Mouse (Mus musculus) intestine, postnatal 0 days (tissue): ENCODE data around the gene Hdgfl1. TPM values are rescaled to one million over a fixed set of nuclear protein-coding genes. Genes with fewer than 3 reads are reported as not detected.

ENCODE experiments used
- ATAC-seq: fragments of 200-750 bp; cut with Nextera tagmentation; 2 replicates; pipeline ENCODE4 v1.8.0; 2017; ENCODE audit warnings: mild to moderate bottlenecking, moderate TSS enrichment, moderate library complexity
- H3K27ac ChIP-seq: fragments of 300-500 bp; sonication (generic); 2 replicates; pipeline ENCODE4 v1.5.1; 2014; ENCODE audit warnings: mild to moderate bottlenecking, low read depth, low read length, moderate library complexity
- H3K27me3 ChIP-seq: fragments of 300-500 bp; sonication (generic); replicated peaks from 2 replicates; pipeline ENCODE4 v1.6.1; 2014; ENCODE audit warnings: low read length, mixed read lengths; ENCODE audit not compliant: control insufficient read depth, insufficient read depth
- H3K36me3 ChIP-seq: fragments of 300-500 bp; sonication (generic); 2 replicates; pipeline ENCODE4 v1.6.1; 2014; ENCODE audit warnings: mild to moderate bottlenecking, moderate library complexity; ENCODE audit not compliant: control insufficient read depth, insufficient read depth
- H3K4me1 ChIP-seq: fragments of 300-500 bp; sonication (generic); replicated peaks from 2 replicates; pipeline ENCODE4 v1.6.1; 2014; ENCODE audit warnings: antibody characterized with exemption, low read length, mixed read lengths; ENCODE audit not compliant: control insufficient read depth, insufficient read depth
- H3K4me2 ChIP-seq: fragments of 300-500 bp; sonication (generic); replicated peaks from 2 replicates; pipeline ENCODE4 v1.6.1; 2014; ENCODE audit warnings: low read depth, mild to moderate bottlenecking, moderate library complexity
- H3K4me3 ChIP-seq: fragments of 300-500 bp; sonication (generic); 2 replicates; pipeline ENCODE4 v1.5.1; 2014; ENCODE audit warnings: low read depth, low read length
- H3K9ac ChIP-seq: fragments of 300-500 bp; sonication (generic); 2 replicates; pipeline ENCODE4 v1.6.1; 2014; ENCODE audit warnings: mild to moderate bottlenecking, low read depth, low read length
- H3K9me3 ChIP-seq: fragments of 300-500 bp; sonication (generic); 2 replicates; pipeline ENCODE4 v1.6.1; 2016; ENCODE audit warnings: mixed run types; ENCODE audit not compliant: control insufficient read depth
- CTCF ChIP-seq: sonication (generic); IDR thresholded peaks from 2 replicates; pipeline ENCODE4 v1.5.1; 2016; ENCODE audit warnings: low read depth, mild to moderate bottlenecking, control low read depth, antibody characterized with exemption, moderate library complexity
- WGBS: fragments of 180-500 bp; shearing (Covaris S2); extraction: QIAGEN DNeasy Blood & Tissue Kit; methylation state at CpG from one replicate; pipeline ENCODE4 v1.1.7; 2014; 5-methylcytosine and 5-hydroxymethylcytosine counted together
- polyA plus RNA-seq: library from polyadenylated mRNA; unstranded; fragments of >200 nt; fragmentation: Nextera tagmentation; extraction: Ambion mirVana; gene quantifications from 2 replicates; pipeline ENCODE4 v1.2.1, GENCODE M21; 2015

Hdgfl1 gene
- polyA plus RNA-seq, 1 experiment from 2014 or later, result not detected

GRCm38 (mm10) chr13:26720917-26721316 lies 49.0 kb downstream of the Hdgfl1 start:
- TF ChIP-seq CTCF, result no peak
- H3K27me3 ChIP-seq, result no peaks in the 10 kb centered on the region
- no peaks in the 10 kb centered on the region for H3K4me1 ChIP-seq
- no peak overlapping the region for H3K4me2 ChIP-seq
- H3K9ac ChIP-seq, result no peak overlapping the region
- peak; percentile 53; the same call in 1 of the 2 replicates for ATAC-seq
- no peaks in the 10 kb centered on the region for H3K36me3 ChIP-seq
- 34% methylated on average over 1 of the region's 1 CpGs for WGBS
- no peaks in the 10 kb centered on the region for H3K9me3 ChIP-seq
- H3K4me3 ChIP-seq, result no peak overlapping the region
- H3K27ac ChIP-seq, result no peak overlapping the region

- 80% methylated on average over 5 of the region's 5 CpGs for WGBS
- no peaks in the 10 kb centered on the region for H3K9me3 ChIP-seq
- H3K27me3 ChIP-seq, result no peaks in the 10 kb centered on the region
- H3K36me3 ChIP-seq, result no peaks in the 10 kb centered on the region
- no peak overlapping the region for H3K4me3 ChIP-seq
- H3K4me1 ChIP-seq, result no peaks in the 10 kb centered on the region
- no peak overlapping the region for H3K27ac ChIP-seq
- H3K9ac ChIP-seq, result no peak overlapping the region
- TF ChIP-seq CTCF, result no peak
- ATAC-seq, result no peak
- H3K4me2 ChIP-seq, result no peak overlapping the region
Observed at GRCm38 (mm10) chr13:26719146-26719715, 50.7 kb downstream of the Hdgfl1 start.
